Mouse (Mus musculus) lung, adult 2 months (tissue): ENCODE data around the gene 1600002K03Rik. TPM values are rescaled to one million over a fixed set of nuclear protein-coding genes. Genes with fewer than 3 reads are reported as not detected.

ENCODE experiments used
- DNase-seq: peaks from one replicate; pipeline ENCODE4 v3.0.0; 2022
- H3K4me1 ChIP-seq: fragments of 200-500 bp; 2 replicates; pipeline ENCODE4 v1.6.1; 2011; ENCODE audit warnings: low read length; ENCODE audit not compliant: control insufficient read depth, insufficient read depth
- H3K4me3 ChIP-seq: fragments of 200-500 bp; replicated peaks from 2 replicates; pipeline ENCODE3; 2011; ENCODE audit warnings: low read depth, mild to moderate bottlenecking, control low read depth, low read length; ENCODE audit errors: extremely low read depth
- CTCF ChIP-seq: fragments of 200-500 bp; IDR thresholded peaks from 2 replicates; pipeline ENCODE4 v1.5.1; 2011; ENCODE audit warnings: mild to moderate bottlenecking, low read length, control low read depth; ENCODE audit not compliant: insufficient read depth
- POLR2A ChIP-seq: fragments of 200-500 bp; IDR thresholded peaks from 2 replicates; pipeline ENCODE4 v1.6.1; 2011; ENCODE audit warnings: low read depth, mild to moderate bottlenecking, control low read depth, low read length, borderline replicate concordance; ENCODE audit errors: extremely low read depth
- WGBS: fragments of 180-500 bp; shearing (Covaris S2); methylation state at CpG from one replicate; pipeline ENCODE4 v1.1.7; 2018; 5-methylcytosine and 5-hydroxymethylcytosine counted together
- polyA plus RNA-seq: library from polyadenylated mRNA; depleted of rRNA; stranded (reverse); fragments of >200 nt; gene quantifications from 2 replicates; pipeline ENCODE4 v1.2.3, GENCODE M21; 2012

1600002K03Rik gene
- polyA plus RNA-seq, 1 experiment, result 11.2 TPM

DNA sequence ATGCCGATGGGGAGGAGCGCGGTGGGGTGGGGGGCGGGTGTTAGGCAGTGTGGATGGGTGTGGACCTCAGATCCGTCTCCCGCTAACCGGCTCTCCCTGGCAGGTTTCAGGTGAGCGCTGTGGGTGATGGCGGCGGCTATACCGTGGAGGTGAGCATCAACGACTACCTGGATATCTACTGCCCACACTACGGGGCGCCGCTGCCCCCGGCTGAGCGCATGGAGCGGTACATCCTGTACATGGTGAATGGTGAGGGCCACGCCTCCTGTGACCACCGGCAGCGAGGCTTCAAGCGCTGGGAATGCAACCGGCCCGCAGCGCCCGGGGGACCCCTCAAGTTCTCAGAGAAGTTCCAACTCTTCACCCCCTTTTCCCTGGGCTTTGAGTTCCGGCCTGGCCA lies 13.9 kb downstream of the 1600002K03Rik start:
- no peak for TF ChIP-seq POLR2A
- no peak for TF ChIP-seq CTCF
- Histone ChIP-seq H3K4me3 (no peak overlapping the region), H3K4me1 (0 out of 2 replicates have a peak, but pooled peaks cover 2% of the 10 kb centered on the region)
- 62% methylated on average over 27 of the region's 27 CpGs for WGBS
- DNase-seq, result no peak

- DNase-seq, result no peak
- TF ChIP-seq POLR2A (no peak), CTCF (no peak)
- WGBS, result 90% methylated on average over 10 of the region's 10 CpGs
- no peak overlapping the region for H3K4me3 ChIP-seq
- 0 out of 2 replicates have a peak, but pooled peaks cover 2% of the 10 kb centered on the region for H3K4me1 ChIP-seq
Measured at GRCm38 (mm10) chr10:80187739-80188138, 15.0 kb downstream of the 1600002K03Rik start.

GRCm38 (mm10) chr10:80188453-80189024 lies 15.8 kb downstream of the 1600002K03Rik start:
- 90% methylated on average over 15 of the region's 15 CpGs for WGBS

DNA sequence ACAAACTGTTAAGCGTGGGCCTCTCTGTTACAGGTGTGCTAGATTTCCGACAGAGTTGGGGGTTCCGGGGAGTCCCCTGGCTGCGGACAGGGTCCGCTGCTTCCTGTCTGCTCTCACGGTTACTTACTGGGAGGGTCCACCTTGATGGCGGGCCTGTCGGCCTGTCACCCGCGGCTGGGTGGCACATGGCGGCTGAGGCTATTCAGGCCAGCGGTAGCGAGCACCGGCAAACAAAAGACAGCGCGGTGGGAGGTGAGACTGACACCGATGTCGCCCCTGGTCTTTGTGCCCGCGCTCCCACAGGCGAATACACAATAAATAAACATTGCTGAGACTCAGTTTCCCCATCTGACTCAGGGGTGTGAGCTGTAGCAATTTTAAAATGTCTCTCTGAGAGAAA lies 17.3 kb downstream of the 1600002K03Rik start:
- no peak for DNase-seq
- TF ChIP-seq POLR2A (no peak), CTCF (no peak)
- H3K4me1 ChIP-seq, result 0 out of 2 replicates have a peak, but pooled peaks cover 2% of the 10 kb centered on the region
- no peak overlapping the region for H3K4me3 ChIP-seq
- 16% methylated on average over 21 of the region's 21 CpGs for WGBS

More at GRCm38 (mm10) chr10:80188453-80189024, 15.8 kb downstream of the 1600002K03Rik start:
- DNase-seq, result no peak
- 0 out of 2 replicates have a peak, but pooled peaks cover 2% of the 10 kb centered on the region for H3K4me1 ChIP-seq
- TF ChIP-seq CTCF, result no peak
- TF ChIP-seq POLR2A, result no peak
- H3K4me3 ChIP-seq, result no peak overlapping the region

DNA sequence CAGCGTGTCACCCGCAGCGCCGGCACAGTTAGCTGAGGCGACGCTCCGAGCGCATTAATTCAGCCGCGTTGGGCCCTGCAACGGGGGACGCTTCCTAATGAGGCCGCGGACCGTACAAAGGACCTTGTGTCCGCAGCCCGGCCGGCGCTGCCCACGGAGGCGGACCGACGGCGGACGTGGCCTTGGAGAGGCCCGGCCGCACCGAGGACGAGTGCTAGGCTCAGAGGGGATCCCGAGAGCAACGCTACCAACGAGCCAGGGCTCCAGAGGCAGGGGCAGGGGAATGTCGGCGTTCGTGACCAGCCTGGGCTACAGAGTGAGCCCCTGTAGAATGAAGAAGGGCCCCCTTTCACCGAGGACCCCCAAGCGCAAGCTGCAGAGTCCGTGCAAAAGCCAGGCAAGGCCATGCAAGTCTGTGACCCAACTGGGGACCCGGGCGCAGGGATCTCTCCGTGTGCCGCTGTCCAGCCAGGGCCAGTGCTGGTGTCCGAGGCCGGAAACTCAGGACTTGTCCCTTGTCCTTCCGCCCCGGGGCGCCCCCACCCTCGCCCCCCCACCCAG lies 17.8 kb downstream of the 1600002K03Rik start:
- peak; percentile 31 for DNase-seq

DNA sequence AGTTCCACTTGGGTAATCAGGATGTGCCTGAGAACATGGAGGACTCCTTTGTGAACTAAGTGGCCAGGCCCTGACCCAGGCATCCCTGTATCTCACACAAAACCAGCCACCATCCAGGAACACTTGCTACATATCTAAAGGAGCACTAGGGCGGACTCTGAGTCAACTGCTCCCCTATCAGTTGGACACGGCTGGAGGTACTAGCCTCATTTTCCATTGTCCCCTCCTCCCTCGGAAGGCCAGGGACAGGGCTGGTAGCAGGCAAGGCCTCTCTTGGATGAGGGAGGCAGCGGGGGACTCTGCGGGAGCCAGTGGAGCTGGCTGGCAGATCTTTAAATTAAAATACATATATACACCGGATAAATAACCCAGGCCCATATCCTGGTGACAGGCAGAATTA lies 21.2 kb downstream of the 1600002K03Rik start:
- no peak overlapping the region for H3K4me3 ChIP-seq
- 91% methylated on average over 6 of the region's 6 CpGs for WGBS
- TF ChIP-seq CTCF, result no peak
- no peak for TF ChIP-seq POLR2A

More for the DNA sequence above, 17.8 kb downstream of the 1600002K03Rik start:
- no peak for TF ChIP-seq POLR2A
- no peak for TF ChIP-seq CTCF
- WGBS, result 2% methylated on average over 48 of the region's 48 CpGs
- Histone ChIP-seq H3K4me3 (peak overlapping the region; percentile 11), H3K4me1 (0 out of 2 replicates have a peak, but pooled peaks cover 2% of the 10 kb centered on the region)

GRCm38 (mm10) chr10:80194441-80194840 lies 21.7 kb downstream of the 1600002K03Rik start:
- TF ChIP-seq POLR2A, result no peak
- no peak for TF ChIP-seq CTCF
- WGBS, result 74% methylated on average over 8 of the region's 8 CpGs

More for the DNA sequence above, 21.2 kb downstream of the 1600002K03Rik start:
- DNase-seq, result no peak
- H3K4me1 ChIP-seq, result 0 out of 2 replicates have a peak, but pooled peaks cover 2% of the 10 kb centered on the region

DNA sequence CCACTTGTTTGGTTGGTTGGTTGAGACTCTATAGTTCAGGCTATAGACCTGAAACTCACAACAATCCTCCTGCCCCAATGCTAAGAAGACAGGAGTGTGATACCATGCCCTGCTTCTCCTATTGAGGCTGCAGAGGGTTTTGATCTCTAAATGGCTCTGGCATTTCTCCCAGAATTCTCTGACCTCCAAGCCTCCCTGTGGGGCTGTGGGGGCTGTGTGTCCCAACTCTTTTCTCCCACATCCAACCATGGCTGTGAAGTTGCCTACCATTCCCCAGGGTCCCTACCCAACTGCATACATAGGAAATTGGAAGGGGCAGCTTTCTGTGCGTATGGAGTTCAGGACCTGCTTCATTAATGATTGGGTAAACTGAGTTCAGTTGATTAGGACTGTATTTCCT lies 23.4 kb downstream of the 1600002K03Rik start:
- Histone ChIP-seq H3K4me3 (no peak overlapping the region), H3K4me1 (no peaks in the 10 kb centered on the region)
- 76% methylated on average over 1 of the region's 1 CpGs for WGBS
- TF ChIP-seq CTCF (no peak), POLR2A (no peak)
- DNase-seq, result no peak

More at GRCm38 (mm10) chr10:80194441-80194840, 21.7 kb downstream of the 1600002K03Rik start:
- H3K4me1 ChIP-seq, result 0 out of 2 replicates have a peak, but pooled peaks cover 2% of the 10 kb centered on the region
- no peak for DNase-seq
- no peak overlapping the region for H3K4me3 ChIP-seq

- 75% methylated on average over 33 of the region's 33 CpGs for WGBS
Measured at GRCm38 (mm10) chr10:80196778-80197581, 24.2 kb downstream of the 1600002K03Rik start.

More at GRCm38 (mm10) chr10:80196778-80197581, 24.2 kb downstream of the 1600002K03Rik start:
- no peak for DNase-seq
- H3K4me3 ChIP-seq, result no peak overlapping the region
- no peak for TF ChIP-seq CTCF
- no peak for TF ChIP-seq POLR2A
- H3K4me1 ChIP-seq, result no peaks in the 10 kb centered on the region
